Mouse (Mus musculus) erythroblast, adult 5-6 weeks (primary cell): ENCODE measurements around the gene Gm13305. TPM values are rescaled to one million over a fixed set of nuclear protein-coding genes. Genes with fewer than 3 reads are reported as not detected.
"Not testable (repeated sequence)": the region's sequence is repeated elsewhere in the genome, so short reads cannot be mapped to it uniquely, and the experiment has no call there.

Experiments used
- ATAC-seq: replicated peaks from 2 replicates; pipeline ENCODE4 v1.8.0; 2016; ENCODE audit warnings: moderate number of reproducible peaks, mild to moderate bottlenecking, moderate TSS enrichment, inconsistent platforms; ENCODE audit not compliant: poor library complexity, low FRiP score, severe bottlenecking
- total RNA-seq, 2 experiments: library from RNA; stranded (forward) in 1 of 2; stranded (reverse) in 1 of 2; fragments of 150-400 nt in 1 of 2; fragments of 200-764, 138-1000 nt in 1 of 2; gene quantifications; 2 replicates each; pipeline versions ENCODE4 v1.2.3 to v1.2.4; 2015 to 2017; ENCODE audit warnings: low replicate concordance in 2 of 2

Gm13305 gene
- total RNA-seq (2015; ENCODE audit: low replicate concordance), result not detected in 2 replicates
- 2.1 TPM in 1 of 2 replicates, not detected in the other for total RNA-seq (2017; ENCODE audit: low replicate concordance)

DNA sequence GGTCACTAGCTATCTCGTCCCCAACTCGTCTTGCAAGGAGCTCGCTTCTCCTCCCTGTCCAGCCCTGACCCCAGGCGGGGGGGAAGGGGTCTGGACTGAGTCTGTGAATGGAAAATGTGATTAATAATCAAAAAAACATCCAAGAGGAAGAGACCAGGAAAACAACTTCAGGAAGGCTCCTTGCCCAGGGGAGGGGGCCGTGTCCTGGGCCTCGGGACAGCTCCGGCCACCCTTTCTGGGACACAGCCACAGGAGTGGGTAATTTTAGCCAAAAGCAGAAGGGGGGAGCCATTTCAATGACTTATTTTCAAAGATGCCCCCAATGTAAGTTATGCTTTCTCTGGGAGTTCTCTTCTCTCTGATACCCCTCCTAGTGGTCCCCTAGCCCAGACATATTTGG is at the start of gene Gm13305:
TSS of gene Gm13305 (minus strand) at position 101 of the 400 bp plus-strand sequence.
- ATAC-seq, result not testable (repeated sequence)

DNA sequence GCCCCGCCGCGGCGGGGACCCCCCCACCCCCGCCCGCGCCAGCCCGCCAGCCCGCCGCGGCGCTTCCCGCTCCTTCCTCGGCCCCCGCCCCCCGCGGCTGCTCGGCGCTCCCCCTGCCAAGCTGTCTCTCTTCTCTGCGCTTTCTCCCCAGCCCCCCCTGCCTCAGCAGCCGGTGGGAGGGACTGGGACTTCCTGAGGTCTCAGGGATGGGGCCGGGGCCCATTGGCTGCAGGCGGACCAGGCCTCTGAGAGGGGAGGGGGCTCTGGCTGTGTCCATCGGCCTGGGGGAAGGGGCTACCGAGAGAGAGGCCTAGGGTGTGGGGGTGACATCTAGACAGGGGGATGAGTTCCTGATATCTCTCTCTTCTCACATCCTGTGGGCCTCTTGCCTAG is 16.6 kb upstream of the Gm13305 start:
- not testable (repeated sequence) for ATAC-seq

DNA sequence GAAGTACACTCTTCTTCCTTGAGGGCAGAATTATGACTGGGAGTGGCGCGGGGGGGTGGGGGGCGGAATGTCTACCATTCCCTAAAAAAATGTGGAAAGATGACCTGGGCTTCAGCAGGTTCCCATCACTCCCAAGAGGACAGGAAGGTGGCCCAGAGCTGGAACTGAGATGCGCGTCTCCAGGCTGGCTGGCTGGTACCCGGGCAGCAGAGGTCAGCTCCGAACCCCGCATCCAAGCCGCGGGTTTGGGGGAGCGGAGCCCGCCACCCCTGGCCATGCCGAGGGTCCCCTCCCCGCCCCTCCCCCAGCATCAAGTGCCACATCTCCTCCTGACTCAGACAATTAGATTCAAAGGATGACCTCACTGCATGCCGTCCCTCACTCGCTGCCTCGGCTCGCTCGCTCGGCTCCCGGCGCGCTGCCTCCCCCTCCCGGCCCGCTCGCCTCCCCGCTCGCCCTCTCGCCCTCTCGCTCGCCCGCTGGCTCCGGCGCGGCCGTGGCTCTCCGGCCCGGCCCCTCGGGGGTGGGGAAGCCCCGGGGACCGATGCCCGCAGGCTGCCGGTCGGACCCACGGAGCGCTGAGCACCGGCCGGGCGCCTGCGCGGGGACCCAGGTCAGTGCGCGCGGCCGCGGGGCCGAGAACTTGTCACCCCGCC is 16.0 kb upstream of the Gm13305 start:
- ATAC-seq, result not testable (repeated sequence)

DNA sequence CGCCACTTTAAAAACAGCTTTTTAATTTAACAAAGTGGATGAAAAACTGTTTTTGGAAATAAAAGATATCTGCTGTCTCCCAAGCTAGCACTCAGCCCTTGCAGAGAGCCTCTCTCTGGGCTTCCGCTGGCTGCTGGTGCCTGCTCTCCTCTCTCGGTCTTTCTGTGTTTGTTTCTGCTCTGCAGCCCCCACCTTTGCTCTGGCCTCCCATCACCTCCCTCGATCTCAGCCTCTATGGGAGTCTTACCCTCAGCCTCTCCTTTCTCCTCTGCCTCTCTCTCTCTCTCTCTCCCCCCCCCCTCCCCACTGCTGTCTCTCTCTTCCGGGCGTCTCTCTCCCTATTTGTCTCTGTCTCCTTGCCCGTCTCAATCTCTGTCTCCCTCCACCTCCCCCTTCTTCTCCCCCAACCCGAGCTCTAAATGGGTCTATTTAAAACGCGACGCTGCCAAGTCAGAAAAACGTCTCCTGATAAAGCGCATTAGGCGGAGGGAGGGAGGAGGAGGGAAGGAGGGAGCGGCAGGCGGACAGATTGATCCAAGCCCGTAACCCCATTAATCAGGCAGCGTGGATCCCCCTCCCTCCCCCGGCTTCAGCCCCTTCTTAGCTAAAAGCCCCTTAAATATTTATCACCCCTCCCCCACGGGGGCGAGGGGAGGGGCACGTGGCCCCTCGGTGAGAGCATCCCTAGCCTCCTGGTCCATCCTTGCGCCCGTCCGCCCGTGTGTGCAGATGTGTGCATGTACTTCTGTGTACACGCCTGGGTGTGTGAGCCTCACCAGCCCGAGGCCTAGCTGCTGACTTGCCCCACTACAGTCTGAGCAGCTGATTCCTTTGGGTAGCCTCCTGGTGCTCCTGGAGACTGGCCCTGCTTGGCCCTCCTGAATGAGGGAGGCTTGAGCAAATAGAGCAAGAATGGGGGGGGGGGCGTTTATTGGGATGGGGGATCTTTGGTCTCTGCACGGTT is 15.1 kb upstream of the Gm13305 start:
- ATAC-seq, result not testable (repeated sequence)

DNA sequence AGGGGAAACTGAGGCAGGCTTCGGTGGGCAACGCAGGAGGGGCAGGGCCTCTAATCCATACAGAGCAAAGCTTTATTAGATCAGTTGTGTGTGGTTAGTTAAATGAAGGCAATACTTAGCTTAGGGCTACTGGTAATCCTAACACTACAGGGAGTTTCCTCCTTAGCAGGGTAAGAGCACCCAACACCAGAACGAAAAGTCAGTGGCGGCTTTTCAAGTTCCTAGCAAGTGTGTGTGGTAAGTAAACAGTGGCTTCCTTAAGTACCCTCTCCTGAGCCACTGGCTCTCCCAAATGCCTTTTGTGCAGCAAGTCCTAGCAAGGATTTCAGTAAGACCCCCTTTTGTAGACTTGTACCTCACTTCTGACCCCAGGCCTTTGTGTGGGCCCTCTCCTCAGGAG is 9.8 kb upstream of the Gm13305 start:
- ATAC-seq, result not testable (repeated sequence)

DNA sequence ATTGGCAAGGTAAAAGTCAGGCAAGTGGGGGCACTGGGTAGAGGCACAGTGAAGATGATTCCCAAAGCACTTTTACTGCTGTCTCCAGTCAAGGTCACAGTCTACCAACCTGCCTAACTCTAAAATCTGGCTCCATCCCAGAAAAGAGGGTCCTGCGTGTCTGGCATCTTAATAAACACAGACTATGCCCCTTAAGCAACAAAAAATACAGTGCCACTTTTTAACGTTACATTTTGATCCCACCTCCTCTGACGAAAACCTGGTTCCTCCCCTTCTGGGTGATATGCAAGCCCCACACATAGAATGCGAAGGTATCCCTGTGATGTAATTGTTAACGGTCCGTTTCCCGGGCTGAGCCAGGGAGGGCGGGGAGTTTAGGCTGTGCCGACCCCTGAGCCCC is 15.3 kb downstream of the Gm13305 start, which contains the start of gene Gm13306:
TSS of gene Gm13306 (plus strand) at position 301 of the 400 bp plus-strand sequence.
- ATAC-seq, result not testable (repeated sequence)

DNA sequence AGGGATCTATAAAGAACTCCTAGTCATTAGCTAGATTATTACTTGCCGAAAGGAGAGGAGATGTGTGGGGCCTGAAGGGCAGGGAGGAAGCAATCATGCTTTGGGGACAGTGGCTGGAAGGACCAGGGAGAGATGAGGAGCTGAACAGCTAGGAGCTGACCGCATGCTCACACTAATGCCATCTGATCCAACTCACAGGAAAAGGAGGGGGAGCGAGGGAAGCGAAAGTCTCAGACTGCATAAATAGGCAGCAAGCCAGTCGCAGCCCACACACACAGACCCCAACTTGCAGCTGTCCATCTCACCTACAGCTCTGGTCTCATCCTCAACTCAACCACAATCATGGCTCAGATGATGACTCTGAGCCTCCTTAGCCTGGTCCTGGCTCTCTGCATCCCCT is 53.9 kb downstream of the Gm13305 start, which contains the start of gene Gm13304:
TSS of gene Gm13304 (plus strand) at position 301 of the 400 bp plus-strand sequence.
- ATAC-seq, result not testable (repeated sequence)

Other genes starting within 250 kb of the Gm13305 start
- gene Gm20878, start 227.0 kb downstream of the Gm13305 start, total RNA-seq (2015; ENCODE audit: low replicate concordance), result 1.5 TPM in 1 of 2 replicates, not detected in the other
- not detected in 2 replicates for gene Gm20878, start 227.0 kb downstream of the Gm13305 start, total RNA-seq (2017; ENCODE audit: low replicate concordance)
- 0.38 TPM in 1 of 2 replicates, not detected in the other for gene Fam205a4, start 202.5 kb downstream of the Gm13305 start, total RNA-seq (2015; ENCODE audit: low replicate concordance)
- not detected in 2 replicates for gene Fam205a4, start 202.5 kb downstream of the Gm13305 start, total RNA-seq (2017; ENCODE audit: low replicate concordance)
- not detected in 2 replicates for gene Gm21093, start 133.9 kb downstream of the Gm13305 start, total RNA-seq (2015; ENCODE audit: low replicate concordance)
- not detected in 2 replicates for gene Gm21093, start 133.9 kb downstream of the Gm13305 start, total RNA-seq (2017; ENCODE audit: low replicate concordance)
- not detected in 2 replicates for gene Gm3893, start 77.4 kb downstream of the Gm13305 start, total RNA-seq (2015; ENCODE audit: low replicate concordance)
- not detected in 2 replicates for gene Gm3893, start 77.4 kb downstream of the Gm13305 start, total RNA-seq (2017; ENCODE audit: low replicate concordance)
- gene Gm13304, start 53.8 kb downstream of the Gm13305 start, total RNA-seq (2015; ENCODE audit: low replicate concordance), result not detected in 2 replicates
- not detected in 2 replicates for gene Gm13304, start 53.8 kb downstream of the Gm13305 start, total RNA-seq (2017; ENCODE audit: low replicate concordance)
- gene Gm13306, start 15.2 kb downstream of the Gm13305 start, total RNA-seq (2015; ENCODE audit: low replicate concordance), result not detected in 2 replicates
- not detected in 2 replicates for gene Gm13306, start 15.2 kb downstream of the Gm13305 start, total RNA-seq (2017; ENCODE audit: low replicate concordance)
- not detected in 2 replicates for gene Gm10600, start 72.0 kb upstream of the Gm13305 start, total RNA-seq (2015; ENCODE audit: low replicate concordance)
- gene Gm10600, start 72.0 kb upstream of the Gm13305 start, total RNA-seq (2017; ENCODE audit: low replicate concordance), result not detected in 2 replicates
- not detected in 2 replicates for gene Ccl21b, start 87.2 kb upstream of the Gm13305 start, total RNA-seq (2015; ENCODE audit: low replicate concordance)
- not detected in 2 replicates for gene Ccl21b, start 87.2 kb upstream of the Gm13305 start, total RNA-seq (2017; ENCODE audit: low replicate concordance)
- gene Gm21953, start 125.7 kb upstream of the Gm13305 start, total RNA-seq (2015; ENCODE audit: low replicate concordance), result not detected in 2 replicates
- not detected in 2 replicates for gene Gm21953, start 125.7 kb upstream of the Gm13305 start, total RNA-seq (2017; ENCODE audit: low replicate concordance)
- gene Fam205a3, start 149.7 kb upstream of the Gm13305 start, total RNA-seq (2015; ENCODE audit: low replicate concordance), result 0.19 TPM in 1 of 2 replicates, not detected in the other
- not detected in 2 replicates for gene Fam205a3, start 149.7 kb upstream of the Gm13305 start, total RNA-seq (2017; ENCODE audit: low replicate concordance)